Mouse (Mus musculus) testis, postnatal 10 days (tissue): ENCODE results near the gene Ada.

Experiments used
- DNase-seq: peaks from one replicate; pipeline ENCODE4 v3.0.0; 2021; ENCODE audit warnings: low spot score

The Ada gene

DNA sequence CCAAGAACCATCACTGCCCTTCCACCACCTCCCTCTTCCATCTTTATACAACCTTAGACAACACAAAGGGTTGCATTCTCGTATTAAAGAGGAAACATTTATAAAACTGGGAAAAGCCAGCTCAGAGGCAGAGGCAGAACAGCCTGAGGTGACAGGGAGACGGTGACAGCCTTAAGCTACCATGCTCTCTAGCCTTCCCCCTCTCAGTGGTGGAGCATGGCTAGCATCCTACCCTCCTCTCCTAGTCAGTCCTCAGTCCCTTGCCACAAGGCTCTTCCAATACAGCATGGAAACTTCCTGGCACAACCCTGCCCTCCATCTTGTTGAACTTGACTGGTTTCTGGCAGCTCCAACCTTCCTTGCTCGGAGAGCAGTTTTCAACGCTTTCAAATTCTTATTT lies 21.7 kb downstream of the Ada start:
- no peak for DNase-seq

DNA sequence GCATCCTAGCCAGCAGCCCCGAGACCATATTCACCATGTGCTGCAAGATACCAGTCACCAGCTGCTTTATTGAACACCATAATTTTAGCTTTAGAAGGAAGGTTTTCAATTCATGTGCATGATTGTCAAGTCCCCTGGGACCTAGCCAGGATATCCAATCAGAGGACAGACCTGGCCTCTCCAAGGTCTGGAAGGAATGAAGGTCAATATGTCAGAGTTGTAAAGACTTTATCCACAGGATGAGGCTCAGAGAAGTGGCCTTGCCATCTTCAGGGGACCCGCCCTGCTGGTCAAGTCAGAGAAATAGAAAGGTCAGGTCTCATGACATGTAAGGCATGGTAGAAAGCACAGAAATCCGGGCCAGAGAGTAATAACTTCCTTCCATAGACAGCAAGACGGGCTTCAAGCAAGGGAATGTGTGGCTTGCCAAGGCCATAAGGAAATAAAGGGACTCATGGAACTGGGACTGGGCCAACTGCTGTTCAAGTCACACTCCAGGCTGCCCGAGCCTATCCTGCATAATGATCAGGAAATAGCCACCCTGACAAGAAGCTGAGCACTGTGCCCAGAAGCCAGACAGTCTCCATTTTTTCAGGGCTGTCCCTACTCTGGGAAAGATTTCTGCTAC lies 23.2 kb downstream of the Ada start:
- DNase-seq: no peak

DNA sequence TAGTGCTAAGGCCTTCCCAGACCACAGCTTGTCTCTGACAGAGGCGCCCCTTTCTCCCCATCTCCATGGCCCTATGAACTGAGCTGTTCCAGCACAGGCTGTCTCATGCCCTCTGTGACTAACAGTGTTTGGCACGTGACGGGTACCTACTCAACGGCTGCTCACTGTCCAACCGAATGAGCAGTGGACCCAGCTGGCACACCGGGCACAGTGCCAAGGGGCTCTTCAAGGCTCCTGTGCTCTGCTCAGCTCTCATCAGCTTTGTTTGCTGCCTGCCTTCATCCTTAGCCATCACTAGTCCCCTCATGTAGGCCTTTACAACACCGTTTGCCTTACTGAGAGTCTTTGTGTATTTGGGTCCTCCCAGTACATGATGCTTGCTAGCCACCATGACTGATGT lies 27.5 kb downstream of the Ada start:
- peak; percentile 53 for DNase-seq

DNA sequence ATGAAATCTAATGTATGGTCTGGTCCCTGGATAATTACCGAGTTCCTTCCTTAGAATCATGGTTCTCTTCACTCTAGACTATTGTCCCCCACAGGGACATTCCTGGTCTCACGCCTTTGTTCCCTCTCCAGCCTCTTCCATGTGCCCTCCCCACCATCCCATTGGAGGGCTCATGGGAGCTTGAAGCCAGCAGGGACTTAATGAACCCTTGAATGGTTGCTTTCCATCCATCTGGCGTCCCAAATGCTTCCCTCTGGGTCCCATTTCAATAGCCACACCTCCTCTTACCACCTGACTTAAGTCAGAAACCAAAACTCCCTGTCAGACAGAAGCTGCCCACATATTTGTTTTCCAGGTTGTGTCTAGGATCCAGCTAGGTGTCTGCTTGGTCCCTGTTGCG lies 30.4 kb downstream of the Ada start:
- no peak for DNase-seq

DNA sequence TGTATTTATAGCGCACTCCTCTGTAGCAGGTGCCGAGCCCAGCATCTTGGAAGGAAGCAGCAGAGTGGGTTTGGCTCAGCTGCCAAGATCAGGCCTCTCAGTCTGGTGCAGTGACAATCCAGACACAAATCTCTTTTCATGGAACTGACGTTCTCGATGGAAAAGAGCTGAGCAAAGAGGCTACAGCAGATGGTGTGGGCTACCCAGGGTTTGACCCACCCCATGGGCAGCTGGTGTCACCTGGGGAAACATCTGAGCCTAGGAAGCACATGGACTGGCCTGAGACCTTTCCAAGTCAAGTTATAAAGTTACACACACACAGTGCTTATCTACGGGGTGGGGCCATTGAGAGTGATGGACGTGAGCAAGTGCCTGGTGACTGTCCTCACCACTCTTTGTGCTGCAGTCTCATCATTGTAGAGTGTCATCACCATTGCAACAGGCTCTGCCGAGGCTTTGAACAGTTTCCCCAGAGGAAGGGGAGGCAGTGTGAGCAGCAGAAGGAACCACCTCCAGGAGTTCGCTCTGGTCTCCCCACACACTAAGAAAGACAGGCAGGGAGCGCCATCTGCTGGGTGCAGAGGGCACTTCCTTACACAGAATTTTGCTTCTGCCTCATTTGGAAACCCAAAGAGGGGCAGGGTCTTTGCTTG lies 31.0 kb downstream of the Ada start:
- DNase-seq: peak; percentile 88

DNA sequence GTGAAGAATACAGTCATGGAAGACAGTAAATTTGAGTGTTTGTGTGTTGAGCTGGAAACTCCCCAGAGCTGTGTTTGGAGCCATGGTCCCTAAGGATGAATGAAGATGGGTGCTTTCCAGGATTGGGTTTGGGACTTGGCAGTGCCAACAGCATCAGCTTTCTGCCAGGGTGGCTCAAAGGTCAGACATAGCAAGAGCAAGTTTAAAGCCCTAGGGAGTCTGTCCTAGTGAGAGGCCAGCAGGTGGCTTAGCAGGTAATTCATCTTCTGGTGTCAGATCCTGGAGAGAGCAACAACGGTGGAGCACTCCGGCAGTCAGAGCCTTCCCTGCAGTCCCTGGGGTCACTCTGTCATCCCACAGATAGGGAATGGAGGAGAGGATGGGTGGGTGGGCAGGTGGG lies 31.5 kb downstream of the Ada start:
- no peak for DNase-seq

DNA sequence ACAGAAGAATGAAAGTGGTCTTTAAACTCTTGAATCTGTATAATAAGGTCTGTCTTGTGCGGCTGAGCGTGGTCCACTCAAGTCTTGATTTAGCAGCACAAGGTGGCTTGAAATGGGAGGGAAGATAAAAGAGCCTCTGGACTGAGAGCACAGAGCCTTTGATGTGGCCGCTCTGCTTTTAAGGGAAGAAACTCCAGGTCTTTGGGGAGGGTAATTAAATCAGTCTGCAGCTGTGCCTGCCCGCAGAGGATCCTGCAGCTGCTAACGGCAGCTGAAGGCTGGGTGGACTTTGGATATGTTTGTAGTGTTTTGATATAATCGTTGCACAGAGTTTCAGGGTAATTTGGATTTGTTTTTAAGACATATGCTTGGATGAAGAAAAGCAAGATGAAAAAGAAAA lies 33.2 kb downstream of the Ada start:
- DNase-seq: no peak

DNA sequence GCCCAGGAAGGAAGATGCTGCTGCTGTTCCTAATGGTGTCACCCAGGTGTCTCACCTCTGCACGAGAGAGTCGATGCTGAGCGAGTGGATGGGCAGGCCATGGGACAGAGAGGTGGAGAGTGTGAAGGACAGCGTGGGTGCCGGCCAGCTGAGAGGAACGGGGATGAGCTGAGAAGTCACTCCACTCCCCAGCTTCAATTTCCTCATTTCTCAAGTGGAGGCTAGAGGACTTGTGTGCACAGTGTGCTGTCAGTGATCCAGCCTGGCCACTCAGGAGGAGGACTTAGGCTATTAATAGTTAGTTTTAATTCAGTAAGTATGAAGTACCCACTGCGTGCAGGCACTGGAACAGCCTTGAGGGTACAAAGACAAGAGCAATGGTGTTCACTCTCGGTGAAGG lies 33.6 kb downstream of the Ada start:
- DNase-seq: no peak

DNA sequence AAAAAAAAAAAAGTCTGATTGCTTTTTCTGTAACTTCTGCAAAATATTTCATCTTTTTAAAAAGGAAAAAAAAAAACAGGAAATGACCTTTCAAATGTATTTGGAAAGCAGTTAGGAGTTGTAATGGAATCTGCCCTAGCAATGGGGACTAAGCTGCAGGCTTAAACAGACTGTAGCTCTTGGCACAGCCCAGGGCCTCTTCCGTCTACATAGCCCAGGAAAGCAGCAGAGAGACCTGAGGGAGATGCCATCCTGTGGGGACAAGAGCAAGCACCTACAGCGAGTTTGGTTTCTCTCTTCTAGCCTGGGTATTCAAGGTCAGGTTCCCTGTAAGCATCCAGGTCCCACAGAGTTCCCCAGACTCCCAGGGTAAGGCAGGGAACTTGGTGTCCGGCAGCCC lies 36.7 kb downstream of the Ada start:
- DNase-seq: no peak

DNA sequence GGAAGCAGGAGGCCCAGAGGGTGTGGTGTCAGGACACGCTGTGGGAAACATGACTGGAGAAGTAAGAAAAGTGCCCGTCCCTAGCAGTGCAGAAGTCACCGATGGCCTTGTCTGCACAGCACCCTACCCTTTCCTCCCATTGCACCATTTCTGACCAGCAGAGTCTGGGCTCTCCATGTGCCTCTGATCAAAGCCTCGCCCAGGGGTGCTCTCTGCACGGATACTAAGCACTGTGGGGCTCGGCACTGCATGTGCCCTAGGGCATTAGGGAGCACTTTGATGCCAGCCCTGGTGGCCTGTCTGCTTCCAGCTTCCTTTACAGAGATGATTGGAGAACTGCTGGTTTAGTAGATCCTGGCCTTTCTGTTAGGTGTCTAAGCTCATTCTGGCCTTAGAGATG lies 37.2 kb downstream of the Ada start:
- DNase-seq: no peak

DNA sequence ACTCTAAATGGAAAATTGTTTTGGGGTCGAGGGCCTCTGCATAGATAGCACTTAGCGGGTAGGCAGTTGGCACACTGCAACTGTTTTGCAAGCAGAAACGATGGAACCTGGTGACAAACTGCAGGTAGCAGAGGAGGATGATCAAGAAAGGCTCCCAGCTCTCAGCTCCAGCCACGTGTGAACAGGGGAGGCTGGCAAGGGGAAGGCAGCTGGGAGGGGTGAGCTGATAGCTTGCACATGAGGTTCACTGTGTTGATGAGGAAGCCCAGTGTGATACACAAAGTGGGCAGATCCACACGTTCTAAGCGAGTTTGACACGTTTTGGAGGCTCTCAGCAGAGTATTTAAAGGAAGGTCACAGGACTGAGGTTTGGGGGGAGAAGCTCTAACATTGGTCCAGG lies 37.6 kb downstream of the Ada start:
- no peak for DNase-seq

DNA sequence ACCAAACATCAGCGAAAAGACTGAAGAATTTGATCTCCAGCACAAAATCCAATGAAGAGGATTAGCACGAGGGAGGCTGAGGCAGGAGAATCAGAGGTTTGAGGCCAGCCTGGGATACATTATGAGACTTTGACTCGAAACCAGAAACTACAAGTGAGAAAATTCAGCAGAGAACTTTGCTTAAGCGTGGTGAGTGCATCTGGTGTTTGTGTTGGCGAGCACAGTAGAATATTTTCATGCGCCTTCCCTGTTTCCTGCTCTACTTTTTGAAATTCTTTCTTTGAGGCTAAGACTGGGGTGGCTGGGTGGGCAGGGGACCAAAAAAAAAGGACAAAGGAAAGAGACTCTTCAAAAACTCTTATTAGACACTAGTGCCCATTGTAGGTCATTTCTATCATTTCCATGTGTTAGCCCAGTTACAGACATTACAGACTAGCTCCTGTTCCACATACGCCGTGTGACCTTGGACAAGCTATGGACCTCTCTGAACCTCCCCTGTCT lies 38.6 kb downstream of the Ada start:
- no peak for DNase-seq

DNA sequence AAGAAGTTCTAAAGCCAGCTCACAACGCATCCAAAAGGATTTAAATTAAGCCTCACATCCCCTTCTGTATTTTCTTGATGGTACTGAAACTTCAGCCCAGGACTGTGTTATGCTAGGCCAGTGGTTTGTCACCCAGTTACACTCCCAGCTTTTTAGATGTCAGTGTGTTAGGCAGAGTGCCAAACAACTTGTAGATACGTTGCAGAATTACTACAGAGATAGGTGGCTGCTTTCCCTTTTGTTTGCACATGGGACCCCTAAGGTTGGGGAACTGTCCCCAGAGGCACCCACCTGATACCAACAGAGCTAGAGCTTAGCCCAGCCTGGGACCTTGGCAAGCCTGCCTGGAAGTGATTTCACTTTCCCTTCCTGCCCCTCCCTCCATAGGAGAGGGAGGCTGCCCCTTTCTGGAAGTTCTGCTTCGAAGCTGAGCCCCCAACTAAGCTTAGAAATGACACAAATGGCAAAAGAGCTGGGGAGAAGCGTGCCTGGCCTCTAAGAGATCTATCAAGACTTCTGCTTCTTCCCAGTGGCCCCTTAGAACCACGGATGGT lies 39.4 kb downstream of the Ada start:
- no peak for DNase-seq

DNA sequence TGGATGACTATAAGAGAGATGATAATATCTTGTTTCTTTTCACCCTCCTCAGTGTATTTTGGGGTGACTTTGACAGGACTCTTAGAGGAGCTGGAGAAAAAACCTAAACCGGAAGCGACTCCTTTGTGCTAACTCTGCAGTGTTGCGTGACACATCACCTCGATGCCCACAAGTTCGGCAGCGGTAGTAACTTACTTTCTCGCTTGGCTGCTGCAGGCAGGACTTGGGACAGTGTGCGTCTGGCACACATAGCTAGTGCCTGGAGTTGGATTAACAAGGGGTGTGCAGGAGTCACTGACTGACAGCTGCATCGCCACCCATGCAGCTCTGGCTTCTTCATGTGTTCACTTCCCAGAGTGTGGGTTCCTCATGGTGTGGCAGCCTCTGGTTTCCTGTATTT lies 40.0 kb downstream of the Ada start:
- DNase-seq: no peak

DNA sequence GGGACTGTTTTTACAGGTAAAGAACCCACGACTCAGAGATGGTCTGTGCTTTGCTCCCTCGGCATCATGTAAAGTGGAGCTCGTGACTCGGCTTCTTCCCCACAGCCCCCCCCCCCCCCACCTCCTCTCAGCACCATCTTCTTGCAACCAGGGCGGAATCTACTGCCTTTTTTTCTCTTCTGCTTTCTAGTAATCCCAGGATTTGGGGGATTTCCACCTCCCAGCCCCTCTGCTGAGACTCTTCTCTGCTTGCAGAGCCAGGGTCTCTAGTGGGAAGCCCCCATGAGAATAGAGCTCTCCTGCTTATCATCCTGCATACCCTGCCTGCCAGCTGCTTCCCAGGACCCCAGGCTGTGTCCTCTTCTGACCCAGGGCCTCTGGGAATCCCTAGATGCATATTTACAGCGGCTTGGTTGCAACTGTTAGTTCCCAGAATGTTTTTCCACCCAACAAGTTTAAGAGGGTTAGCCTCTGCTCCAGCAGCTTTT lies 41.2 kb downstream of the Ada start:
- no peak for DNase-seq

DNA sequence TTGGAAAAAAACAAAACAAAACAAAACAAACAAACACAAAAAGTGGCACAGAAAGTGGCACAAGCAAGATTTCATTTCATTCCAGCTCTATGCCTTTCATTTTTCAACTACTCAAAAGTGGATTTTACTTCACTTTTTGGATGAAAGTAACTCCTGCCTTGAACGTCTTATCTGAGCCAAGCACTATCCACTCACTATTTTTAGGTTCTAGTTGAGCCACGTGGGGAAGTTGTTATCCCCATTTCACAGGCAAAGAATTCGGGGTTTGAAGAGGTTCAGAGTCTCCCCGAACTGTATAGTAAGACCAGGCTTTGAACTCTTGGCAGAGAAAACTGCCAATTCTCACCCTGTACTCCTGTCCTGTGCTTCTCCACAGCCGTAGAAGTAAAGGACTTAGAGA lies 41.7 kb downstream of the Ada start:
- DNase-seq: no peak

DNA sequence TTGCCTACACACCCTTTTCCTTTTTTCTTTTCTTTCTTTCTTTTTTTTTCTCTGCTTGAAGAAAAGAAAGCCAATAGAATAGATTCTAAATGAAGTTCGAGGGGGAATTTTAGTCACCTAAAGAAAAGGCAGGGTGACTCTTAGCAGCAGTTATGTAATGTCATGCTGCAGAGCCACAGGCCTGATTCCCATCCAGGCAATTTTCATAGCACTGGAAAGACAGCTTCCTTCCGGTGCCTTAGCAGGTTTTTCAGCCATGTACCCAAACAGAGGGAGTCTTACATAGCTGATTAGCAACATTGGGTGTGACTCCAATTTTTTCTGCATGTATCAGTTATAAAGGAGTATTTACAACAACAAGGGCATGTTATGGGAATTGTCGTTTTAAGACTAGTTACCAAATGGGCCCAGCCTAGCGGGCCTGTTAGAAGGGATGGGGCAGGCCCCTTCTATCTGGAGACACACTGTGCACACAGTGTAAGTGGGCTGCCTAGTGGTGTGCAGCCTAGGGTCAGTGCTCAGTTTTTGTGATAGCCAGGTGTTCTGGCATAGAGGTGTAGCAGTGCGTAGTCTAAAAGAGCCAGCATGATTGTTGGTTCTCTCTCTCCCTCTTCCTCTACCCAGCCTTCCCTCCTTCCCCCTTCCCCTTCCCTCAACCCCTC lies 46.3 kb downstream of the Ada start:
- DNase-seq: no peak

DNA sequence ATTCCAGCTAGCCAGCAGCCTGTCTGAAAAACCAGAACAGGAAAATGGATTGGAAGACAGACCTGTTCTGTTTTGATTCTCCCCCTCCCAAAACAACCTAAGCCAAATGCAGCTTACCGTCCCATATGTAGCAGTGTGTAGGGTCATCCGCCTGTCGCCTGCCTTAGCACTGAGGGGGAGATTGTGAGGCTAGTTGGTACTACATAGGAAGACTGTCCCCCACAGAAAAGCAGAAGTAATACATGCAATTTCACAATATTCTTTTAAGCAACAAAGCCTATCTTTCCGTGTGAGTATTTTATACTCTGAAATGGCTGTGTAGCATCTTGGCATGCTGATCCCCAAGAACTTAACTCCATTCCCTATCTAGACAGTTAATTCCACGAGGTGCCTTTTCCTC lies 47.1 kb downstream of the Ada start:
- DNase-seq: no peak

DNA sequence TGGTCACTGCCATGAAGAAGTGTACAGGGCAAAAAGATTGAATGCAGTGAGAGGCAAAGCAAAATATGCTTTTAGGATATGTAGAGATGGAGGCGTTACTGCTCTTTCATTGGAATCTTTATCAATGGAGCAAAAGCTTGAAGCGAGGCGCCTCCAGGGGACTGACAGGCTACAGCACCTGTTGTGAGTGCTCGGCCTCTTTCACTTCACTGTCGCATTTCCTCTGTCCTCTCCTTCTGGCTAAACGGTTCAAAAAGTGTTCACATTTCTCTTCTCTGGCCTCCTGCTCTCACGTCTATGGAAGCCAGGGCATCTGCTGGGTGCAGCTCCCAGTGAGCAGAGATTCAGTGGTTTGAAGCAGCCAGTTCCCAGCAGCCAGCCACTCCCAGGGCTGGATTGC lies 47.6 kb downstream of the Ada start:
- DNase-seq: no peak

DNA sequence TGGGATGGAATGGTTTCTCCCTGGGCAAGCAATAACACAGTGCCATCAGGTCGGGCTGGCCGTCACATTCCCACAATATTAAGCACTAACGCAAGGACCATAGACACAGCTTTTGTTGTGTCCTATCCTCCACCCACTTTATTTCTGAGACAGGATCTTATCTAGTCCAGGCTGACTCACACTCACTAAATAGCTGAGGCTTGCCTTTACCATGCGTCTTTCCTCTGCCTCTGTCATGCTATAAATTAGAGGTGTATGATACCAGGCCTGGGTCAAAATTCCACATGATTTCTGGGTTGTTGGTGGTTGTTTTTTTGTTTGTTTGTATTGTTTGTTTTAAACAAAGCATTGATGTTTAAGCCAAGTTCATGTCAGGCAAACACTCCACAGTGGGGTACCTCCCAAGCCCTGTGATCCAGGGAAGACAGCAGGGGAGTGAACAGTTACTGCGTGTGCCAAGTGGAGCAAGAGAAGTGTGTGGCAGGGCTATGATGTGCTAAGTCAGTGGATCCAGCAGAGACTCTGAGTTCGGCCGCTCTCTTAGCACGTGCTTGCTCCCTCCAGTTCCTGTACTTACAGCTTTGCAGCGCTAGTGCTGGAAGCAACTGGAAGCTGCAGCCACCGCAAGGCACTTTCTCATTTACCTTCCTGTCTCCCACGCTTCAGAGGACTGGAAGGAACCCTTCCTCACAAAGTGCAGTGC lies 50.8 kb downstream of the Ada start:
- DNase-seq: no peak

DNA sequence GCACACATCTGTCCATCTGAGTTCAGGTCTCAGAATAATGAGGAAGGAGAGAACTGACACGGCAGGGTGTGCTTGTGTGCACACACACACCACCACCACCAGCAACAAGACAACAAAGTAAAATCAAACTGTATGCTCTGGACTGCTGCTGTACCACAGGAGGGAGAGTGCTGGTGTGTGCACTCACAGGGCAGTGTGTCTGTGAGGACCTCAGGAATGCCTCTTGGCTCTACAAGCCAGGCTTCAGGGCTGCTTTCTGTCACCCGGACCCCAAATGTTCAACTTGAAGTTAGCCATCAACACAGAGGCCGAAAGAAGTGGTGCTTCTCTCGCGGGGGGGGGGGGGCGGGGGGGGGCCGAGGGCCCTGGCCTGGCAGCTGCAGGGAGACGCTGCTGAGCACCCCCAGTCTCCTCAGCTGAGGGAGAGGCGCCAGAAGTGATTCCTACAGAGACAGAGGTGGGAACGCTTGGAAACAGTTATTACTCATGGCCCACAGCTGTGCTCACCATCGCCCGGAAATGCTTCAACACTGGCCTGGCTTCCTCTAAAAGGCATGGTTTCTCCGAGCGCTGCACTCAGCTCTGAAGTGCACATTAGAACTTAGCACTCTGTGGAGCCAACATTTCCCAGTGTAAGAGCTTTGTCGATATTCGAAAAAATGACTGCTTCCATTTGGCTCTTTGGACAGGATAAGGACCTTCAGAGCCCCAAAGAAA lies 52.1 kb downstream of the Ada start:
- DNase-seq: no peak

DNA sequence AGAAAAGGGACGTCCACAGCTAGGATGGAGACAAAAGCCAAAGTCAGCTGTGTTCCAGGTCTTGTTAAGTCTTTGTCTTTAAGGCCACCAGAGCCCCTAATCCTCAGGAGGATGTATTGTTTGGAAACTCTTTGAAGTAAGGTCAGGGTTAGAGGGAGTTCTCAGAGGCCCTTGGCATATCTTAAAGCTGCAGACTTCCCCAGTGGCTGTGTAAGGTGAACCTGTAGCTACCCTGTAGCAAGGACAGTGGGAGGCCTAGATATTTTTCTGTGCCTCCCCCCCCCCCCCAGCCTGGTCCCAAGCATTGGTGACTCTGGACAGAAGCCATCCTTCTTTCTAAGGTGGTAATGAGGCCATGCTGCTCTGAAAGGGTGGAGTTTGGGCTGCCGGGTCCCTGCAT lies 53.3 kb downstream of the Ada start:
- no peak for DNase-seq
